Mouse (Mus musculus) E14TG2a.4 (cell line): Measurements from ENCODE around the gene Uqcc2.

ENCODE experiments used
- CTCF ChIP-seq: conservative IDR thresholded peaks from 2 replicates; pipeline ENCODE4 v1.5.1; 2014; ENCODE audit warnings: low read length
- POU5F1 ChIP-seq: IDR thresholded peaks from 2 replicates; pipeline ENCODE4 v1.6.1; 2014; ENCODE audit warnings: low read length, borderline replicate concordance

DNA sequence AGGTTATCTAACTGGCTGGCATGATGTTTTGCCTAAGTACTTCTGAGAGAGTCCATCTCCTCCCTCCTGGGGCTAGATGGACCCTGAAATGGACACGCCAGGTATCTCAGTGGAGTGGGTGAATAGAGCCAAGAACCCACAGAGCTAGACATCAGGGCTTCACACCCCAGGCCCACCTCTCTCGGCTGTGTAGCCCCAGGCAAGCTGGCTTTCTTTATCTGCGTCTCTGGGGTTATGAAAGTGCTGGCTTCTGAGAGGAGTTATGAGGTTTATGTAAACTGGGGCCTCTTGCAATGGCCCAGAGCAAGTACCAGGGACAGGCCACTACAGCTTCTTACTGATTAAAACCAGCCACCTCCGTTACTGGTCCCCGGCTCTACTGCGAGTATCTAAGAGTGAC, 21.2 kb upstream of the Uqcc2 start:
- TF ChIP-seq POU5F1 (no peak), CTCF (no peak)
